Mouse (Mus musculus) large intestine, adult 2 months (tissue): ENCODE data around the gene Ppp2r5e. TPM values are rescaled to one million over a fixed set of nuclear protein-coding genes. Genes with fewer than 3 reads are reported as not detected.

Source experiments
- DNase-seq: peaks from one replicate; pipeline ENCODE4 v3.0.0-alpha.2; 2012; ENCODE audit warnings: low read depth, low spot score
- WGBS: fragments of 180-500 bp; shearing (Covaris S2); methylation state at CpG from one replicate; pipeline ENCODE4 v1.1.7; 2018; 5-methylcytosine and 5-hydroxymethylcytosine counted together
- polyA plus RNA-seq: library from polyadenylated mRNA; depleted of rRNA; stranded (reverse); fragments of >200 nt; gene quantifications from 2 replicates; pipeline ENCODE4 v1.2.3, GENCODE M21; 2012

Ppp2r5e gene
- polyA plus RNA-seq, 1 experiment = 5.7 TPM

DNA sequence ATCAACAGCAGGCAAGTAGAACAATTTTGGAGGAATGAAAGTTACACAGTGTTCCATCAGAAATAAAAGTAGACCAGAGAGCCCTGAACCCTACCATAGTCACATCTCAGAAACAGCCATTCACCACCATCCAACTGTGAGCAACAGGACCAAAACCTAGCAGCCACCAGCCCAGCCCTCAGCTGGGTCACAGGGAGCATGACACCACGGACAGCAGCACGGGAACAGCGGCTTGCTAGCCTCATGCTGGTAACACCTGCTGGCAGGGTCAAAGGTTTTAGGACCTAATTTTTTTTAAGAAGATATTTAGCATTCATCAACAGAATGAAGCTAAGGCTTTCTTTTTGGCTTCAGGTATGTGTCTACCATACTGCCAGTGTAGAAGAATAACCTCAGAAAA, 12.3 kb downstream of the Ppp2r5e start:
- DNase-seq = no peak
- WGBS = 64% methylated on average over 3 of the region's 3 CpGs

GRCm38 (mm10) chr12:75579076-75579475, 17.0 kb downstream of the Ppp2r5e start:
- DNase-seq = no peak
- WGBS = 90% methylated on average over 2 of the region's 2 CpGs

- no peak for DNase-seq
- 53% methylated on average over 5 of the region's 5 CpGs for WGBS
Measured at GRCm38 (mm10) chr12:75577255-75577654, 18.8 kb downstream of the Ppp2r5e start.

DNA sequence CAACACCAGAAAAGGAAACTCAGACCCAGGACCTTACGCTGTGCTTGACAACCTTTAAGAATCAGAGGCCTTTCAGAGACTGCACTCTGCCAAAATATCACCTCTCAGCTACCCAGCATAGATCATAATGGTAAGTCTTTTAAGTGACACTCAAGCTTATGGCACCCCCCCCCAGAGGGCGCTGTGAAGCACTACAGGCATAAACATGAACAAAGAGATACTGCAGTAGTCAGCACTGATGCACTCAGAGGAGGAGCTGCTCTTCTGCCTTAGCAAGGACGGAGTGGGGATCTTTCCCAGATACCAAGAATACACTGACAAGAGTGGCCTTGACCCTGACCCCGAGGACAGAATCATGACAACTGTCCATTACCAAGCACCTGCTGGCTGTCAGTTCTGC, 23.8 kb downstream of the Ppp2r5e start:
- DNase-seq = no peak
- 73% methylated on average over 4 of the region's 4 CpGs for WGBS

GRCm38 (mm10) chr12:75570138-75570537, 25.9 kb downstream of the Ppp2r5e start:
- 80% methylated on average over 1 of the region's 1 CpGs for WGBS

DNA sequence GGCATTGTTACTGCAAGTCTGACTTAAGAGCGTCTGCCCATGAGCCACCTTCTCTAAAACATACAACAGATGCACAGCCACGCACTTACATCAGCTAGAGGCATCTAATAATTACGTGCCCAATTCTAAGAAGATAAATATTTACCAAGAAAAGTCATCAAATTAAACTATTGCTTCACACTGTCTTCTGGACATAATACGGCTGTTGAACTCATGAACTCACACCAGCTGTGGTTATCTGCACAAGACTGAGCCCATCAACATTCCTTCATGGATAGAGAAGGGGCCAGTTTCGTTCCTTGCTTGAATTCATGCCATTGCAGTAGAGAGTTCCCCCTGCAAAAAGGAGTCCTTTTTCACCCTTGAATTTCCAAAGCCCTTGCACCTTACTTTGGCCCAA, 28.3 kb downstream of the Ppp2r5e start:
- 49% methylated on average over 5 of the region's 5 CpGs for WGBS
- no peak for DNase-seq

More at GRCm38 (mm10) chr12:75570138-75570537, 25.9 kb downstream of the Ppp2r5e start:
- no peak for DNase-seq

GRCm38 (mm10) chr12:75565756-75566155, 30.3 kb downstream of the Ppp2r5e start:
- no peak for DNase-seq
- 95% methylated on average over 5 of the region's 5 CpGs for WGBS

GRCm38 (mm10) chr12:75564498-75564897, 31.5 kb downstream of the Ppp2r5e start:
- WGBS = 31% methylated on average over 1 of the region's 1 CpGs
- peak; percentile 10 for DNase-seq

- 98% methylated on average over 1 of the region's 1 CpGs for WGBS
- DNase-seq = no peak
Measured at GRCm38 (mm10) chr12:75562996-75563618, 32.9 kb downstream of the Ppp2r5e start.

GRCm38 (mm10) chr12:75560681-75561387, 35.2 kb downstream of the Ppp2r5e start:
- 88% methylated on average over 4 of the region's 4 CpGs for WGBS
- no peak for DNase-seq

GRCm38 (mm10) chr12:75559196-75559595, 36.8 kb downstream of the Ppp2r5e start:
- WGBS = 49% methylated on average over 2 of the region's 2 CpGs

DNA sequence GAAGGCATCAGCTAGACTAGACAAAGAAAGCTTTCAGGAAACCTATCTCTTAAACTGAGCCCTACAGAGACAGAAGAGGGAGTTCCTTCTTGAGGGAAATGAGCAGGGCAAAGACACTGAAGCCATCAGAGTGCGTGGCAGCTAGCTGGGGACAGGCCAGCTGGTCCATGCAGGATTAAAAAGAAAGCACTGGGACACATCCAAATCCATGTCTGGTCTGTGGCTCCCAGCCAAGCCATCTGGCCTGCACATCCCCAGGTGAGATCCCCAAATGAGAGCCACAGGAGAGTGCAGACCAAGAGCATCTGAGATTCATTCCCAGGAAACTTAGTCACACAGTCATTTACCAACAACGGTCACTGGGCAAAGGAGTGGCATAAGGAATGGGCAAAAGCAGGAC, 38.2 kb downstream of the Ppp2r5e start:
- 51% methylated on average over 2 of the region's 2 CpGs for WGBS
- DNase-seq = no peak

More at GRCm38 (mm10) chr12:75559196-75559595, 36.8 kb downstream of the Ppp2r5e start:
- DNase-seq = no peak

DNA sequence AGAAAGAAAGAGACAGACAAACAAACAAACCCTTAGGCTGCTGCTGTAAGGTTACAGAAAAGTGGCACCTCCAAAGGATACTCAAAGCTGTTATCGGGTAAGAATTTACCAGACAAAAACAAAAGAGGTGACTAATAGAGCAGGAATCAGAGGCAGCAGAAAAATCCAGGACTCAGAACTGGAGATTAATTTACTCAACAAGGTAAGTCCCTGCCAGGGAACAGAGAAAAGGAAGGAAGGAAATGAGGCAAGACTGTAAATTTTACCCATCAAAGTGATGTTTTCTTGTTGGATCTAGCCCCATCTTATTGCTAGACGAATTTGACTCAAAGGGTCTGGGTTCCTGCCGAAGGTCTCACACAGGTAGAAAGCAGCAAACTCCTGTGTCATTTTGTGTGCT, 41.0 kb downstream of the Ppp2r5e start:
- 75% methylated on average over 3 of the region's 3 CpGs for WGBS
- no peak for DNase-seq

DNA sequence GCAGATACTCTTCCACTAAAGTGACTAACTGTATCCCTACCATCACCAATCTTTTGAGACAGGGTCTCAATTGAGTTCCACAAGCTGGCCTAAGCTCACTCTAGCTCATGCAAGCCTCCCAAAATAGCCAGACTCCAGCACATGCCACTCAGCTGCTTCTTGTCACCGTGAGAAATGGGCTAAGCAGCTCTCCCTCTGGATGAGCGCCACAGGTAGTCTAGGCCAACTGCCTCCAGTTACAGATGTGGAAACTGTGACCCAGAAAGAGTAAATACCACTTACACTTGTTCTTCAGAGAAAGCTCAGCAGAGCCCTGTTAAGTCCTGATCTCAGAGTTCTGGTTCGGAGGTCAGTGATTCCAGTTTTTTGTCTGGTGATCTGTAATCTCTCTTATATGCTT, 43.7 kb downstream of the Ppp2r5e start:
- no peak for DNase-seq
- WGBS = 80% methylated on average over 3 of the region's 3 CpGs

- 90% methylated on average over 5 of the region's 5 CpGs for WGBS
Measured at GRCm38 (mm10) chr12:75551671-75552070, 44.4 kb downstream of the Ppp2r5e start.

GRCm38 (mm10) chr12:75548999-75549398, 47.0 kb downstream of the Ppp2r5e start:
- 84% methylated on average over 9 of the region's 9 CpGs for WGBS

More at GRCm38 (mm10) chr12:75551671-75552070, 44.4 kb downstream of the Ppp2r5e start:
- DNase-seq = no peak

DNA sequence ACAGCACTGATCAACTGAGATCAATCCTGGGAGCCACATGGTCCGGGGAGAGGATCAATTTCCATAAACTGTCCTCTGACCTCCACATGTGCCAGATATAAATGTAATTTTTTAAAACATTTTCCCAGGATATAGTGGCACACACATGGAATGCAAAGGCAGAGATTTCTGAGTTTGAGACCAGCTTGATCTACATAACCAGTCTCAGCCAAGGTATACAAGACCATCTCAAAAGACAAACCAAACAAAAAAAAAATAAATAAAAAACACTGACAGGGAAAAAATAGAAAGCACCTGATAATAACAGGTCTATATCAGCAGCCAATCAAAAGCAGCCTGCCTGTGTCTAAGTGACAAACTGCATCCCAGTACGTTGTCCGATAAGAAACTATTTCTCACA, 48.9 kb downstream of the Ppp2r5e start:
- DNase-seq = no peak
- 90% methylated on average over 3 of the region's 3 CpGs for WGBS

More at GRCm38 (mm10) chr12:75548999-75549398, 47.0 kb downstream of the Ppp2r5e start:
- DNase-seq = no peak

- DNase-seq = no peak
- WGBS = 86% methylated on average over 5 of the region's 5 CpGs
Measured at GRCm38 (mm10) chr12:75546241-75546640, 49.8 kb downstream of the Ppp2r5e start.

GRCm38 (mm10) chr12:75545431-75545925, 50.6 kb downstream of the Ppp2r5e start:
- DNase-seq = no peak
- WGBS = 76% methylated on average over 4 of the region's 4 CpGs

GRCm38 (mm10) chr12:75544666-75545065, 51.4 kb downstream of the Ppp2r5e start:
- WGBS = 74% methylated on average over 2 of the region's 2 CpGs
- no peak for DNase-seq

DNA sequence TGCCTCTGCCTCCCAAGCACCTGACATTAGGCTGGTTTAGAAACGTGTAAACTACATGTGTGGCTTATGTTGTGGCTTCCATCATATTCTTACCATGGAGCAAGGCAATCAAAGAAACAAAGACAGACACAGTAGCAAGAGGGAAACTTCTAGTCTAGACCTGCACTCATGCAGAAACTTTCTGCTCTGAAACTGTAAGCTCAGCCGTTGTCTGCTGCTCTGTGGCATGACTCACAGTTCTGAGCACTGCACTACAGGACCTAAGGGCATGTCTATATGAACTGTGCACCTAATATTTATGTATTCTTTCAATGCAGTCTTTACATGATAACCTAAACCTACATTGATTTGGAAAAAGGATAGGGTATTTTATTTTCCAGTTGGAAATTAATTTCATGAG, 51.8 kb downstream of the Ppp2r5e start:
- DNase-seq = no peak
- 53% methylated on average over 2 of the region's 2 CpGs for WGBS
